Mouse (Mus musculus) kidney, postnatal 0 days (tissue): ENCODE measurements around the gene Eml2. TPM values are rescaled to one million over a fixed set of nuclear protein-coding genes. Genes with fewer than 3 reads are reported as not detected.
A peak's percentile ranks its signal among the peaks of the same experiment; 100 is the strongest.

Experiments used
- ATAC-seq: fragments of 200-750 bp; cut with Nextera tagmentation; replicated peaks from 2 replicates; pipeline ENCODE4 v1.8.0; 2017; ENCODE audit warnings: low read depth, moderate number of reproducible peaks, moderate TSS enrichment, moderate library complexity; ENCODE audit not compliant: low FRiP score
- DNase-seq: peaks from one replicate; pipeline ENCODE4 v3.0.0-alpha.2; 2016; ENCODE audit warnings: low spot score
- H3K27ac ChIP-seq: fragments of 300-500 bp; sonication (generic); 2 replicates; pipeline ENCODE4 v1.5.1; 2014; ENCODE audit warnings: mild to moderate bottlenecking
- H3K27me3 ChIP-seq: fragments of 300-500 bp; sonication (generic); 2 replicates; pipeline ENCODE4 v1.6.1; 2014; ENCODE audit warnings: low read length, mixed read lengths; ENCODE audit not compliant: insufficient read depth
- H3K36me3 ChIP-seq: fragments of 300-500 bp; sonication (generic); 2 replicates; pipeline ENCODE4 v1.6.1; 2014; ENCODE audit warnings: low read length, mixed read lengths; ENCODE audit not compliant: insufficient read depth
- H3K4me1 ChIP-seq: fragments of 300-500 bp; sonication (generic); replicated peaks from 2 replicates; pipeline ENCODE4 v1.6.1; 2014; ENCODE audit warnings: antibody characterized with exemption, low read length, mixed read lengths; ENCODE audit not compliant: insufficient read depth
- H3K4me2 ChIP-seq: fragments of 300-500 bp; sonication (generic); 2 replicates; pipeline ENCODE4 v1.6.1; 2014; ENCODE audit warnings: mild to moderate bottlenecking, low read length, moderate library complexity, mixed read lengths
- H3K4me3 ChIP-seq: fragments of 300-500 bp; sonication (generic); replicated peaks from 2 replicates; pipeline ENCODE4 v1.5.1; 2014; ENCODE audit warnings: low read depth, low read length
- H3K9ac ChIP-seq: fragments of 300-500 bp; sonication (generic); 2 replicates; pipeline ENCODE4 v1.6.1; 2014; ENCODE audit warnings: low read depth, low read length
- H3K9me3 ChIP-seq: fragments of 300-500 bp; sonication (generic); replicated peaks from 2 replicates; pipeline ENCODE4 v1.6.1; 2016; ENCODE audit warnings: low read length, inconsistent platforms, mixed read lengths
- CTCF ChIP-seq: IDR thresholded peaks from 2 replicates; pipeline ENCODE4 v1.5.1; 2016; ENCODE audit warnings: antibody characterized with exemption, low read depth, mild to moderate bottlenecking, moderate library complexity
- whole genome bisulfite sequencing: fragments of 180-500 bp; shearing (Covaris S2); extraction: QIAGEN DNeasy Blood & Tissue Kit; methylation state at CpG from one replicate; pipeline ENCODE4 v1.1.7; 2014; 5-methylcytosine and 5-hydroxymethylcytosine counted together
- polyA plus RNA-seq: library from polyadenylated mRNA; unstranded; fragments of >200 nt; fragmentation: Nextera tagmentation; extraction: Ambion mirVana; gene quantifications from 2 replicates; pipeline ENCODE4 v1.2.1, GENCODE M21; 2015

Gene Eml2
- polyA plus RNA-seq, 1 experiment from 2014 or later: 10.6 TPM

- DNase-seq (peak; percentile 42), ATAC-seq (no peak)
- Histone ChIP-seq H3K9me3 (no peaks in the 10 kb centered on the region), H3K9ac (no peak overlapping the region), H3K4me3 (no peak overlapping the region), H3K4me2 (no peak overlapping the region), H3K36me3 (no peaks in the 10 kb centered on the region), H3K27ac (no peak overlapping the region), H3K4me1 (0 out of 2 replicates have a peak, but pooled peaks cover 6% of the 10 kb centered on the region), H3K27me3 (no peaks in the 10 kb centered on the region)
- TF ChIP-seq CTCF: no peak
- 11% methylated on average over 2 of the region's 3 CpGs for WGBS
Measured at GRCm38 (mm10) chr7:19217944-19218343, 41.7 kb downstream of the Eml2 start.

DNA sequence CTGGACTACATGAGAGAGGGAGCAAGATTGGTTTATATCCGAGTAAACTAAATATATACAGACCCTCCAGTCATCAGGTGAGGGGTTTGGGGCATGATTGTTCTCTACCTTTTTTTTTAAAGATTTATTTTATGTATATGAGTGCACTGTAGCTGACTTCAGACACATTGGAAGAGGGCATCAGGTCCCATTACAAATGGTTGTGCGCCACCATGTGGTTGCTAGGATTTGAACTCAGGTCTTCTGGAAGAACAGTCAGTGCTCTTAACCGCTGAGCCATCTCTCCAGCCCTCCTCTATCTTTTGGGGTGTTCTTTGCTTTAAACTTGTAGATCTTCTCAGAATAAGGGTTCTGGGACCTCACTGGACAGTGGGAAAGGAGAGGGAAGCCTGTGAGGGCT, 43.8 kb downstream of the Eml2 start:
- TF ChIP-seq CTCF: 0 out of 2 replicates have a peak, but pooled peaks have one; percentile 11
- 61% methylated on average over 3 of the region's 3 CpGs for WGBS

GRCm38 (mm10) chr7:19222189-19222588, 46.0 kb downstream of the Eml2 start:
- 93% methylated on average over 16 of the region's 16 CpGs for WGBS
- no peaks in the 10 kb centered on the region for H3K36me3 ChIP-seq
- no peak for ATAC-seq

More for the DNA sequence above, 43.8 kb downstream of the Eml2 start:
- no peaks in the 10 kb centered on the region for H3K9me3 ChIP-seq
- ATAC-seq (no peak), DNase-seq (no peak)
- no peaks in the 10 kb centered on the region for H3K4me1 ChIP-seq
- H3K27ac ChIP-seq: no peak overlapping the region
- no peak overlapping the region for H3K9ac ChIP-seq
- H3K4me3 ChIP-seq: no peak overlapping the region
- no peaks in the 10 kb centered on the region for H3K27me3 ChIP-seq
- H3K36me3 ChIP-seq: no peaks in the 10 kb centered on the region
- no peak overlapping the region for H3K4me2 ChIP-seq

DNA sequence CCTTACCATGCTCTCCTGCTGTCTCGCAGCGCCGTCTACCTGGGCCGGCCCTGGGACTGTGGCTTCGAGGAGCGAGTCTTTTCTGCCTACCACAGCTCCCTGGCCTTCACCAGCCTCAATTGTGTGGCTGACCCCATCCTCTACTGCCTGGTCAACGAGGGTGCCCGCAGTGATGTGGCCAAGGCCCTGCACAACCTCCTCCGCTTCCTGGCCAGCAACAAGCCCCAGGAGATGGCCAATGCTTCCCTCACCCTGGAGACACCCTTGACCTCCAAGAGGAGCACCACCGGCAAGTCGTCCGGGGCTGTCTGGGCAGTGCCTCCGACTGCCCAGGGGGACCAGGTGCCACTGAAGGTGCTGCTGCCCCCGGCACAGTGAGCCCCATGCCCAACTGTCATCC, 46.7 kb downstream of the Eml2 start:
- H3K27me3 ChIP-seq: no peaks in the 10 kb centered on the region
- no peak for ATAC-seq
- WGBS: 90% methylated on average over 14 of the region's 14 CpGs

More at GRCm38 (mm10) chr7:19222189-19222588, 46.0 kb downstream of the Eml2 start:
- H3K4me1 ChIP-seq: 0 out of 2 replicates have a peak, but pooled peaks cover 3% of the 10 kb centered on the region
- no peaks in the 10 kb centered on the region for H3K27me3 ChIP-seq
- TF ChIP-seq CTCF: no peak
- no peak overlapping the region for H3K9ac ChIP-seq
- no peak overlapping the region for H3K4me3 ChIP-seq
- H3K27ac ChIP-seq: no peak overlapping the region
- H3K9me3 ChIP-seq: no peaks in the 10 kb centered on the region
- no peak overlapping the region for H3K4me2 ChIP-seq
- no peak for DNase-seq

DNA sequence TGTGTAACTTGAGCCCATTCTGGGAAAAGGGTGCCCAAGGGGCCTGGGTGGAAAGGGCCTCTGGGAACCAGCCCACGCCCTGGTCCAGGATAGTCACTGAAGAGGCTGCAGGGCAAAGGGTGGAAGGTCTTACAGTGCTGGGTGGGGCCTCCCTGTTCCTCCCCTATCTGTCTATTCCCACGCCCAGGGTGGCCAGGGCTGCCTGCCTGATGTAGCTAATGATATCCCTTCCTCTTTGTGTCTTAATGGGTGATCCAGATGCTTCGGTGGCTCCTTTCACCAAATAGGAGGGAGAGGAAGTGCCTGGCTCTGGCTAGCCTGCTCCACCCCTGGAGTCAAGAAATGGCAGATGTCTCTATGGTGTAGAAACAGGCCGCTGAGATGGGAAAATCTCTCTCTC, 48.7 kb downstream of the Eml2 start:
- Histone ChIP-seq H3K9ac (no peak overlapping the region), H3K4me3 (no peak overlapping the region), H3K36me3 (no peaks in the 10 kb centered on the region), H3K27me3 (no peaks in the 10 kb centered on the region), H3K4me1 (peaks cover 9% of the 10 kb centered on the region; the same call in 1 of the 2 replicates), H3K4me2 (no peak overlapping the region), H3K9me3 (no peaks in the 10 kb centered on the region), H3K27ac (no peak overlapping the region)
- no peak for ATAC-seq
- no peak for DNase-seq
- WGBS: 78% methylated on average over 4 of the region's 4 CpGs
- no peak for TF ChIP-seq CTCF

More for the DNA sequence above, 46.7 kb downstream of the Eml2 start:
- Histone ChIP-seq H3K9me3 (no peaks in the 10 kb centered on the region), H3K36me3 (no peaks in the 10 kb centered on the region), H3K4me1 (0 out of 2 replicates have a peak, but pooled peaks cover 3% of the 10 kb centered on the region), H3K4me3 (no peak overlapping the region), H3K4me2 (no peak overlapping the region), H3K27ac (no peak overlapping the region), H3K9ac (no peak overlapping the region)
- no peak for TF ChIP-seq CTCF
- DNase-seq: no peak

DNA sequence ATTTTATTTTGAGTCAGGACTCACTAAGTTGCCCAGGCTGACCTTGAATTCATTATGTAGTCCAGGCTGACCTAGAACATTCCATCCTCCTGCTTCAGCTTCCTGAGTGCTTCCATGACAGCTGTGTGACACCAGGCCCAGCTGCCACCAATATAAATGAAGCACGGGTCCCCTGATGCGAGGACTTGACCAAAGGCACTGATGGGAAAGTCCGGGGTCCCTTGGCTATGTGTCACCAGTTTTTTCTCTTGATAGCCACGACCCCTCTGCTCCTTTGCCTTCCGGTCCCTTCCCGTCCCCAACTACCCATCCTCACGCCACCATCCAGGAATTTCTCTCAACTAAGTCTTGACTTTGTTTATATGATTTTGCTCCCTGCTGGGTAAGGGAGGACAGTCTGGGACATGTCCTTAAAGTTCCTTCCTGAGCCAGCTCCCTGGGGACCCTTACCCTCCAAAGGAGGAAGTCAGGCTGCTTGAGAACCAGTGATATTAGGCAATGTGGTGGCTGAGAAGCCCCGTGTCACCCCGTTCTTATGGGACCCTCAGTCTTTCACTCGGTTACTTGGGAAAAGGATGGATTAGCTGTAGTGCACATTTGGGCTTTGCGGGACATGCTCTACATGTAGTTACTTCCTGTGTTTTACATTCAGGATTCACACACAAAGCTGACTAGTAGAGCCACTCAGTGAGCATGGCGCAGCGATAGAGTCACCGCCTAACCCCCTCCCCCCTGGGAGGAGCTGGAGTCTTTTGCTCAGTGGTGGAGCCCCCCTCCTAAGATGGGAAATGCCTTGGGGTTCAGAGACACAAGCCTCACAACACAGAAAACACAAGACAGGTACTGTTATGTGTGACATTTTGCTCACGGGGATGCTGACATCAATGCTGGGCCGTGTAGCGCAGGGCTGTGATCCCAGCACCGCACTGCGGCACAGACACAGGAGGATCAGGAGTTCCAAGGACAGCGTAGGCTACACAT, 50.9 kb downstream of the Eml2 start:
- no peak for TF ChIP-seq CTCF
- Histone ChIP-seq H3K4me2 (peak overlapping the region; percentile 80), H3K4me1 (peaks cover 9% of the 10 kb centered on the region; the same call in 1 of the 2 replicates), H3K9me3 (no peaks in the 10 kb centered on the region), H3K9ac (peak overlapping the region; percentile 66), H3K4me3 (peak overlapping the region; percentile 62), H3K36me3 (no peaks in the 10 kb centered on the region), H3K27ac (peak overlapping the region; percentile 90), H3K27me3 (no peaks in the 10 kb centered on the region)
- WGBS: 14% methylated on average over 20 of the region's 20 CpGs
- ATAC-seq (no peak; the same call in 1 of the 2 replicates), DNase-seq (peak; percentile 68)
